Mouse (Mus musculus): ENCODE results near the gene 2310034G01Rik.

DNA sequence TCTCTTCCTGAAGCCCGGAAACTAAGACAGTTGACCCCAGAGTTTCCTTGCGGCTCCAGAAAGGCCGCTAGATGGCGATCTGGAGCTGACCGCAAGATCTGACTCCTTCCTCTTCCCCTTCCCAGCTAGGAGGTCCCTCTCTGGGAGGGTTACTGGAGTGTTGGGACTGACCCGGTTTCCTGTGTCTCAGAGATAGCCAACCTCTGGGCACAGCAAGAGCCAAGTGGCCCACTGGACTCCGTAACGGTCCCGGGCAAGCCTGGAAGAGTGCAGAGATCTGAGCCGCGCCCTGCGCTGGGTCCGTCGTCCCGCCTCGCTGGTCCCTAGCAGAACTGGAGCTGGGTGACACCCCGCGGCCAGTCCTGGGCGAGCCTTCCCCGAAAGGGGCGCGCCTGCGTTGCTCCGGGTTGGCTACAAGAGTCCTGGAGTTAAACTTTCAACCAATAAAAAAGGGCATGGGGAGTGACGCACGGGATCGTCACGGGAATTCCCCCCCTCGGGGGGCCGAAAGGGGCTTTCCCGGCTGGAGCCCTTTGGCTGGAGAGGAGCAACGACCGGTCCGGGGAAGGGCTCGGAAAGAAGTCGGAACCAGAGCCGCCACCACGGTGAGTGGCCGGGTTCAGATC lies 45.8 kb downstream of the 2310034G01Rik start, which contains the start of gene Nfkb2:
- TF ChIP-seq POLR2A (IDR thresholded peaks at IDR 0.05; ENCODE audit: low read depth, low read length) (peak; percentile 90), CTCF (IDR thresholded peaks at IDR 0.05; ENCODE audit: extremely low read depth, insufficient read length, insufficient replicate concordance, low read depth, low read length) (peak; percentile 98)
